Mouse (Mus musculus) cerebellum, adult 2 months (tissue): ENCODE data around the gene Cbx7.
"Not testable (repeated sequence)": the region's sequence is repeated elsewhere in the genome, so short reads cannot be mapped to it uniquely, and the experiment has no call there.

Source experiments
- CTCF ChIP-seq: fragments of 200-500 bp; IDR thresholded peaks from 2 replicates; pipeline ENCODE4 v1.5.1; 2011; ENCODE audit warnings: low read depth, mild to moderate bottlenecking, control low read depth, low read length, moderate library complexity, borderline replicate concordance; ENCODE audit not compliant: insufficient read depth
- POLR2A ChIP-seq: fragments of 200-500 bp; IDR thresholded peaks from 2 replicates; pipeline ENCODE4 v1.6.1; 2011; ENCODE audit warnings: low read length, control low read depth, borderline replicate concordance; ENCODE audit not compliant: insufficient read depth

DNA sequence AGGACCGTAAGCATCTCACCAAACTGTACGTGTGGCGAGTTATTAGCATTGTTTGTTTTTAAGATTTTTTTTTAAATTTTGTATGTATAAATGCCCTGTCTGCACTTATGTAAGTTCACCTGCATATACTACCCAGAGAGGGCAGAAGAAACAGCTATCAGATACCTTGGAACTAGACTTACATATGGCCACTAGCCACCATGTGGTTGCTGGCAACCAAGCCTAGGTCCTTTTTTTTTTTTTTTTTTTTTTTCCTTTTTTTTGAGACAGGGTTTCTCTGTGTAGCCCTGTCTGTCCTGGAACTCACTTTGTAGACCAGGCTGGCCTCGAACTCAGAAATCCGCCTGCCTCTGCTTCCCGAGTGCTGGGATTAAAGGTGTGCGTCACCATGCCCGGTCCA is 67.8 kb downstream of the Cbx7 start:
- TF ChIP-seq POLR2A, CTCF: not testable (repeated sequence)
